Mouse (Mus musculus) retina, postnatal 7 days (tissue): ENCODE measurements around the gene Pnma3.
A peak's percentile ranks its signal among the peaks of the same experiment; 100 is the strongest.
"Not testable (repeated sequence)": the region's sequence is repeated elsewhere in the genome, so short reads cannot be mapped to it uniquely, and the experiment has no call there.

Experiments
- DNase-seq: peaks from one replicate; pipeline ENCODE4 v3.0.0-alpha.2; 2012; ENCODE audit warnings: low read depth, low spot score

Pnma3 gene

GRCm38 (mm10) chrX:73064415-73064793, at the start of gene Pnma3:
Gene Pnma3, plus strand, starts transcription at chrX:73064787.
- no peak for DNase-seq

- no peak for DNase-seq
These were observed 27.6 kb upstream of the Pnma3 start, which contains the start of gene Pnma5 for GRCm38 (mm10) chrX:73037003-73037402. Gene Pnma5, minus strand, starts transcription at chrX:73037103.

DNA sequence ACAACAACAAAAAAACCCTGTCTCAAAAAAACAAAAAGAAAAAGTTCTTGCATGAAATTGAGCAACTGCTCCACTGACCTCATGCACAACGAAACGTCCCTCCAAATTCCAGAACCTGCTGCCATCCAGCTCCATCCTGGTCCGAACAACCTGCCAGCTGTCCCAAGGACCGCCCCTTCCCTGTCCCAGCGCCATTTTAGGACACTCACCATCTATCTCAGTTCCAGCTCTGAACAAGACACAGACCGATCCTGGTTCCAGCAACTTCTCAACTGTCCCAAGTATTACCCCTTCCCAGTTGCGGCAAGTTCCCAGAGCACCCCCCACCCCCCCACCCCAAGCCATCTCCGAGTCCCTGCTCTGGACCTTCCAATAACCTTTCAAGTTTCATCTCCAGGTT, 25.8 kb upstream of the Pnma3 start:
- no peak for DNase-seq

DNA sequence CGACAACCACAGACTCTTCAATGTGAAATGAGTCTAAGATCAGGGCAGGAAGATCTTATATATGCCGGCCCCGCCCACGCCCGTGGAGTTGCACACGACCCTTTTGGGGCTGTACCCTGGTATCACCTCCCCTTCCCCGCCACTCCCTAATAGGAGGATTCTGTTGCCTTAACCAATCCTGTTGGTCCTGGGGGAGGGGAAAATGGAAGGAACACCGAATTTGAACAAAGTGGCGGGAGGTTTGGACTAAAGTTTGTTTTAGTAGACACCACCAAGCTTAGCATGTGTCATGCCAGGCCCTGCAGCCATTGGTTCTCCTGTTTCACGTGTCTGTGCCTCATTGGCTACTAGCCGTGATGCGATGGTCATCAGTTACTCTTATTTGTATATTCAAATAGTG, 24.9 kb upstream of the Pnma3 start:
- DNase-seq: no peak

DNA sequence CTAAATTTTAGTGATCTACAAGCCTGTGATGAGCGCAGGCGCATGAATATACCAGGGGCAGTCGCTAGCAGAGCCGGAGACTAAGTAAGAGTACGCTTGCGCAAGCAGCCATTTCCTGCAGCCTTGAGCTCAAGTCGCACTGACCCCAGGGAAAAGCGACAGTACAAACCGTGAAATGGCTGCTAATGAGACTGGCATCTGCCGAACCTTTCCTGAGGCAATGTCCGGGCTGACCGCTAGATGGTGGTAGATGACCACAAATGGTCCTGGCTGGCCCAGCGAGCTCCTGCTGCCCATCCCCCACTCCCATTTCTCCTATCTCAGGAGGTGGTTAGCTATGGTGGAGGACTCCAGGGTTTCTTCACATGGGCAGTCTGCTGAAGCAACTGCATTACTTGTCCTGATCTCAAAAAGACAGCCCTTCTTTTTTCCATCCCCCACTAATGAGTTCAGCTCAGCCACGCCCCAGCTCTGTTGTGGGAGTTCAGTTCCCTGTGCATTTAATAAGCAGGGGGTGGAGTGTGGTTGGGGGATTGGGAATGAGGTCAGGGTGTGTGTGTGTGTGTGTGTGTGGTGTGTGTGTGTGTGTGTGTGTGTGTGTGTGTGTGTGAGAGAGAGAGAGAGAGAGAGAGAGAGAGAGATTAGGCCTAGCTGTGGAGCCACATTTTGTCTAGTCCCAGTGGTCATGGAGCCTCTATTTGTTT, 10.6 kb upstream of the Pnma3 start:
- peak; percentile 89 for DNase-seq

- DNase-seq: no peak
These were observed 3.1 kb upstream of the Pnma3 start for GRCm38 (mm10) chrX:73061528-73061927.

- DNase-seq: no peak
These were observed 2.3 kb upstream of the Pnma3 start for GRCm38 (mm10) chrX:73062323-73062722.

DNA sequence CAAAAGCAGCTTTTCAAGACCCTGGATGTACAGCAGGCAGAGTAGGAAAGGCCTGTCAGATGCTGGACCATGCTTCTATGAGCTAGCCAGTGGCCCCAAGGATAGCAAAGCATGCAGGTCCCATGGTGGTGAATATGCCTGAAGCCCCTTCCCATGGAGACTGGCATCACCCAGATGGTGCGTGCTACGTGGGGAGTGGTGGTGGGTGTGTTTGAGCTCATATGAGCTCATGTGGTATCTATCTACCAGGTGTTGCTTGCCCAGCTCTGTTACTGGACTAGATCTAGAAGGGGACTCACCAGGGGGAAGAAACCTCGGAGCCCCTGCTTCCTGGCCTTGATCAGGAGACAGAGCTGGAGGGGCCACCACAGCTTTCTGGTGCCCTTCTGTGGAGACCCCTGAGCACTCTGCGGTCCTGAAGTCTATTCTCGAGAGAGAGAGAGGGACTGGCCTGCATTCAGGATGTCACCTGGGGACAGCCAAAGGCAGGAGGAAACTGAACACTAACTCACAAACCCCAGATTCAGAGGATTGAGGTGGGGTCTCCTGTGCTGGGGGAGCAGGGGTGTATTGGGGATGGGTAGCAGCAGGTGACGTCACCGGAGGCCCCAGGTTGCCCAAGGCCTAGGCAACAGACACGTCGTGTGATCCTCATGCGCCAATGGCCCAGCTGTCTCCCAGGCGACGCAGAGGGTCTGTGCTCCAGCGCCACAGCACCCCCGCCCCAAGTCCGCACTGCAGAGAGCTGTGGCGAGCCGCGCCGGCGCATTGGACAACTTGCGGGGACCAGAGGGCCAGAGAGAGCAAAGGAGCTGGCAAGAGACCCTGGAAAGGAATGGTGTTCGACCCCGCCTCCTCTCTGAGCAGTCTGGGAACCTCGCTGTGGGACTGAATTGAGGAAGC, 824 bp upstream of the Pnma3 start:
- DNase-seq: no peak

- DNase-seq: not testable (repeated sequence)
These were observed 2.3 kb downstream of the Pnma3 start for GRCm38 (mm10) chrX:73066765-73067312.

- not testable (repeated sequence) for DNase-seq
These were observed 17.9 kb downstream of the Pnma3 start, which contains the start of gene Xlr4a for GRCm38 (mm10) chrX:73082267-73083055. Gene Xlr4a, minus strand, starts transcription at chrX:73082478.

- not testable (repeated sequence) for DNase-seq
These were observed 32.4 kb downstream of the Pnma3 start, which contains the start of gene Xlr3a for GRCm38 (mm10) chrX:73096941-73097508. Gene Xlr3a, minus strand, starts transcription at chrX:73097095.

DNA sequence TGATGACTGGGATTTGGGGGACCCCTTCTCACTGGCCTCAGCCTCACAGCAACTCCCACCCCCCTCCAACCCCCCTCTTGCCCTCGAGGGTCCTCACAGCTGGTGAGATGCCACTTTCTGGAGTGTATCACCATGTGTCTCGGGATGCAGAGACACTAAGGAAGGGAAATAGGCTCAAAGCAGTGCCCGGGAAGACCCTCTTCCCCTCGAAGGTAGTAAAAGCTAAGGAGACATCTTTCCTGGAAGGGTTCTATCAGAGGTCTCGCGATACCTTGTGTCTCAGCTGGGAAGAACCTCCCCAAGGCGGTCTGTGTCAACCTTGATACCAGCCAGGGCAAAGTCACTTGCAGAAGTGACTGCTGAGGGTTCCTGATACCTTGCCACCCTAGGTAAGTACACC, 52.2 kb downstream of the Pnma3 start, which contains the start of gene Gm14685:
Gm14685 (plus strand) TSS at position 301 of the 400 bp plus-strand sequence.
- DNase-seq: not testable (repeated sequence)
